Mouse (Mus musculus): ENCODE measurements around the gene Myh3. TPM values are rescaled to one million over a fixed set of nuclear protein-coding genes. Genes with fewer than 3 reads are reported as not detected.

Gene Myh3
- polyA plus RNA-seq, 1 experiment from 2014 or later = 1.8 TPM

- H3K36me3 ChIP-seq = no peaks in the 10 kb centered on the region
- DNase-seq (no peak), ATAC-seq (ENCODE audit: low read depth) (no peak)
- H3K4me3 ChIP-seq (replicated peaks) = no peak overlapping the region
- H3K9ac ChIP-seq = no peak overlapping the region
- H3K27me3 ChIP-seq = no peaks in the 10 kb centered on the region
- 77% methylated on average over 7 of the region's 7 CpGs for WGBS (ENCODE audit: insufficient replicate concordance)
- H3K4me1 ChIP-seq (replicated peaks) = no peaks in the 10 kb centered on the region
- H3K4me2 ChIP-seq = no peak overlapping the region
- no peaks in the 10 kb centered on the region for H3K9me3 ChIP-seq (replicated peaks)
- no peak overlapping the region for H3K27ac ChIP-seq
Observed at GRCm38 (mm10) chr11:67124943-67125342, 46.8 kb downstream of the Myh3 start.

GRCm38 (mm10) chr11:67125361-67125760, 47.3 kb downstream of the Myh3 start:
- no peaks in the 10 kb centered on the region for H3K9me3 ChIP-seq (replicated peaks)
- WGBS (ENCODE audit: insufficient replicate concordance) = 68% methylated on average over 17 of the region's 17 CpGs
- H3K36me3 ChIP-seq = no peaks in the 10 kb centered on the region
- H3K27ac ChIP-seq = no peak overlapping the region
- H3K4me3 ChIP-seq (replicated peaks) = no peak overlapping the region
- ATAC-seq (ENCODE audit: low read depth) (no peak), DNase-seq (no peak)
- H3K4me1 ChIP-seq (replicated peaks) = no peaks in the 10 kb centered on the region
- no peak overlapping the region for H3K9ac ChIP-seq
- H3K27me3 ChIP-seq = no peaks in the 10 kb centered on the region
- H3K4me2 ChIP-seq = no peak overlapping the region

GRCm38 (mm10) chr11:67133526-67133925, 55.4 kb downstream of the Myh3 start:
- no peak for DNase-seq

GRCm38 (mm10) chr11:67134654-67135053, 56.6 kb downstream of the Myh3 start:
- 77% methylated on average over 6 of the region's 6 CpGs for WGBS (ENCODE audit: insufficient replicate concordance)

More at GRCm38 (mm10) chr11:67133526-67133925, 55.4 kb downstream of the Myh3 start:
- Histone ChIP-seq H3K9me3 (replicated peaks) (no peaks in the 10 kb centered on the region), H3K27ac (no peak overlapping the region), H3K27me3 (no peaks in the 10 kb centered on the region), H3K36me3 (no peaks in the 10 kb centered on the region), H3K4me1 (replicated peaks) (no peaks in the 10 kb centered on the region), H3K4me3 (replicated peaks) (no peak overlapping the region), H3K4me2 (no peak overlapping the region), H3K9ac (no peak overlapping the region)
- ATAC-seq (ENCODE audit: low read depth) = no peak
- 55% methylated on average over 2 of the region's 2 CpGs for WGBS (ENCODE audit: insufficient replicate concordance)

GRCm38 (mm10) chr11:67135532-67135931, 57.4 kb downstream of the Myh3 start:
- no peak for DNase-seq

More at GRCm38 (mm10) chr11:67134654-67135053, 56.6 kb downstream of the Myh3 start:
- H3K4me2 ChIP-seq = no peak overlapping the region
- H3K4me3 ChIP-seq (replicated peaks) = no peak overlapping the region
- H3K9ac ChIP-seq = no peak overlapping the region
- H3K9me3 ChIP-seq (replicated peaks) = no peaks in the 10 kb centered on the region
- H3K27me3 ChIP-seq = no peaks in the 10 kb centered on the region
- no peaks in the 10 kb centered on the region for H3K4me1 ChIP-seq (replicated peaks)
- no peaks in the 10 kb centered on the region for H3K36me3 ChIP-seq
- ATAC-seq (ENCODE audit: low read depth) = no peak
- no peak for DNase-seq
- H3K27ac ChIP-seq = no peak overlapping the region

GRCm38 (mm10) chr11:67139556-67139955, 61.5 kb downstream of the Myh3 start:
- no peak overlapping the region for H3K4me2 ChIP-seq
- no peaks in the 10 kb centered on the region for H3K4me1 ChIP-seq (replicated peaks)
- H3K27me3 ChIP-seq = no peaks in the 10 kb centered on the region
- H3K9ac ChIP-seq = no peak overlapping the region
- ATAC-seq (ENCODE audit: low read depth) (no peak), DNase-seq (no peak)
- no peak overlapping the region for H3K27ac ChIP-seq
- no peaks in the 10 kb centered on the region for H3K9me3 ChIP-seq (replicated peaks)
- 73% methylated on average over 8 of the region's 8 CpGs for WGBS (ENCODE audit: insufficient replicate concordance)
- H3K4me3 ChIP-seq (replicated peaks) = no peak overlapping the region
- no peaks in the 10 kb centered on the region for H3K36me3 ChIP-seq

More at GRCm38 (mm10) chr11:67135532-67135931, 57.4 kb downstream of the Myh3 start:
- no peak overlapping the region for H3K27ac ChIP-seq
- H3K9ac ChIP-seq = no peak overlapping the region
- H3K4me3 ChIP-seq (replicated peaks) = no peak overlapping the region
- H3K9me3 ChIP-seq (replicated peaks) = no peaks in the 10 kb centered on the region
- H3K36me3 ChIP-seq = no peaks in the 10 kb centered on the region
- no peak for ATAC-seq (ENCODE audit: low read depth)
- H3K4me2 ChIP-seq = no peak overlapping the region
- no peaks in the 10 kb centered on the region for H3K4me1 ChIP-seq (replicated peaks)
- 57% methylated on average over 2 of the region's 2 CpGs for WGBS (ENCODE audit: insufficient replicate concordance)
- H3K27me3 ChIP-seq = no peaks in the 10 kb centered on the region

- H3K36me3 ChIP-seq = no peaks in the 10 kb centered on the region
- no peak overlapping the region for H3K4me2 ChIP-seq
- no peak overlapping the region for H3K4me3 ChIP-seq (replicated peaks)
- H3K9ac ChIP-seq = no peak overlapping the region
- H3K9me3 ChIP-seq (replicated peaks) = no peaks in the 10 kb centered on the region
- H3K4me1 ChIP-seq (replicated peaks) = no peaks in the 10 kb centered on the region
- ATAC-seq (ENCODE audit: low read depth) = no peak
- WGBS (ENCODE audit: insufficient replicate concordance) = 68% methylated on average over 5 of the region's 5 CpGs
- no peak for DNase-seq
- H3K27ac ChIP-seq = no peak overlapping the region
- H3K27me3 ChIP-seq = no peaks in the 10 kb centered on the region
Observed at GRCm38 (mm10) chr11:67140175-67140574, 62.1 kb downstream of the Myh3 start.

- WGBS (ENCODE audit: insufficient replicate concordance) = 48% methylated on average over 6 of the region's 6 CpGs
- H3K4me1 ChIP-seq (replicated peaks) = no peaks in the 10 kb centered on the region
- H3K36me3 ChIP-seq = no peaks in the 10 kb centered on the region
- H3K4me2 ChIP-seq = no peak overlapping the region
- DNase-seq (no peak), ATAC-seq (ENCODE audit: low read depth) (no peak)
- no peak overlapping the region for H3K27ac ChIP-seq
- H3K27me3 ChIP-seq = no peaks in the 10 kb centered on the region
- no peak overlapping the region for H3K4me3 ChIP-seq (replicated peaks)
- H3K9me3 ChIP-seq (replicated peaks) = no peaks in the 10 kb centered on the region
- no peak overlapping the region for H3K9ac ChIP-seq
Observed at GRCm38 (mm10) chr11:67141031-67141430, 62.9 kb downstream of the Myh3 start.

- WGBS (ENCODE audit: insufficient replicate concordance) = 49% methylated on average over 4 of the region's 4 CpGs
- Histone ChIP-seq H3K36me3 (no peaks in the 10 kb centered on the region), H3K4me3 (replicated peaks) (no peak overlapping the region), H3K27ac (no peak overlapping the region), H3K9ac (no peak overlapping the region), H3K4me1 (replicated peaks) (no peaks in the 10 kb centered on the region), H3K9me3 (replicated peaks) (no peaks in the 10 kb centered on the region), H3K4me2 (no peak overlapping the region), H3K27me3 (no peaks in the 10 kb centered on the region)
- no peak for ATAC-seq (ENCODE audit: low read depth)
- no peak for DNase-seq
Observed at GRCm38 (mm10) chr11:67142047-67142446, 63.9 kb downstream of the Myh3 start.

GRCm38 (mm10) chr11:67143065-67143464, 65.0 kb downstream of the Myh3 start:
- no peaks in the 10 kb centered on the region for H3K9me3 ChIP-seq (replicated peaks)
- no peak overlapping the region for H3K9ac ChIP-seq
- H3K4me3 ChIP-seq (replicated peaks) = no peak overlapping the region
- no peak overlapping the region for H3K4me2 ChIP-seq
- no peaks in the 10 kb centered on the region for H3K36me3 ChIP-seq
- no peak for ATAC-seq (ENCODE audit: low read depth)
- H3K4me1 ChIP-seq (replicated peaks) = no peaks in the 10 kb centered on the region
- 51% methylated on average over 5 of the region's 5 CpGs for WGBS (ENCODE audit: insufficient replicate concordance)
- H3K27me3 ChIP-seq = no peaks in the 10 kb centered on the region
- H3K27ac ChIP-seq = no peak overlapping the region
- DNase-seq = no peak

GRCm38 (mm10) chr11:67143863-67144498, 65.9 kb downstream of the Myh3 start:
- Histone ChIP-seq H3K4me3 (replicated peaks) (no peak overlapping the region), H3K9me3 (replicated peaks) (no peaks in the 10 kb centered on the region), H3K9ac (no peak overlapping the region), H3K27me3 (no peaks in the 10 kb centered on the region), H3K36me3 (no peaks in the 10 kb centered on the region), H3K4me2 (no peak overlapping the region), H3K4me1 (replicated peaks) (no peaks in the 10 kb centered on the region), H3K27ac (no peak overlapping the region)
- WGBS (ENCODE audit: insufficient replicate concordance) = 69% methylated on average over 4 of the region's 4 CpGs
- ATAC-seq (ENCODE audit: low read depth) (no peak), DNase-seq (no peak)

- no peak for DNase-seq
- H3K4me2 ChIP-seq = no peak overlapping the region
- H3K36me3 ChIP-seq = no peaks in the 10 kb centered on the region
- H3K9ac ChIP-seq = no peak overlapping the region
- H3K27me3 ChIP-seq = no peaks in the 10 kb centered on the region
- H3K27ac ChIP-seq = no peak overlapping the region
- no peak overlapping the region for H3K4me3 ChIP-seq (replicated peaks)
- WGBS (ENCODE audit: insufficient replicate concordance) = 49% methylated on average over 6 of the region's 6 CpGs
- no peaks in the 10 kb centered on the region for H3K9me3 ChIP-seq (replicated peaks)
- no peaks in the 10 kb centered on the region for H3K4me1 ChIP-seq (replicated peaks)
- ATAC-seq (ENCODE audit: low read depth) = no peak
Observed at GRCm38 (mm10) chr11:67144559-67145265, 66.6 kb downstream of the Myh3 start.

Data from liver, embryonic 13.5 days (tissue).